Mouse (Mus musculus) CH12.LX (cell line): ENCODE measurements around the gene Timeless. TPM values are rescaled to one million over a fixed set of nuclear protein-coding genes. Genes with fewer than 3 reads are reported as not detected.
A peak's percentile ranks its signal among the peaks of the same experiment; 100 is the strongest.

Source experiments
- DNase-seq: peaks from one replicate; pipeline ENCODE4 v3.0.0-alpha.2; 2013; ENCODE audit errors: extremely low read depth
- H3K27ac ChIP-seq: 2 replicates; pipeline ENCODE4 v1.5.1; 2012; ENCODE audit warnings: low read depth, mild to moderate bottlenecking, control low read depth, moderate library complexity; ENCODE audit not compliant: insufficient read depth
- H3K27me3 ChIP-seq: replicated peaks from 2 replicates; pipeline ENCODE3; 2012; ENCODE audit warnings: inconsistent platforms
- H3K36me3 ChIP-seq, 2 experiments: replicated peaks in 1 of 2; 2 replicates each; pipeline versions ENCODE3 to v1.6.1; 2012; ENCODE audit warnings: inconsistent platforms in 1 of 2, low read length in 1 of 2, mild to moderate bottlenecking in 1 of 2, mixed read lengths in 1 of 2, moderate library complexity in 1 of 2; ENCODE audit not compliant: control insufficient read depth in 1 of 2, insufficient read depth in 1 of 2
- H3K4me1 ChIP-seq, 2 experiments: 2 replicates each; pipeline ENCODE4 v1.6.1; 2012; ENCODE audit warnings: inconsistent platforms in 1 of 2, moderate library complexity in 1 of 2; ENCODE audit not compliant: insufficient read depth in 2 of 2, control insufficient read depth in 1 of 2
- H3K4me2 ChIP-seq: 2 replicates; pipeline ENCODE4 v1.6.1; 2012; ENCODE audit warnings: low read depth, mild to moderate bottlenecking, control low read depth; ENCODE audit not compliant: poor library complexity, insufficient read depth, severe bottlenecking
- H3K4me3 ChIP-seq, 3 experiments: fragments of 150-350 bp in 1 of 3; sonication (generic) in 1 of 3; replicated peaks in 1 of 3; 2 replicates each; pipeline versions ENCODE3 to v1.5.1; 2011 to 2012; ENCODE audit warnings: low read depth in 2 of 3, low read length in 2 of 3, mild to moderate bottlenecking in 2 of 3, moderate library complexity in 2 of 3, control low read depth in 1 of 3, improper control_type of control experiment in 1 of 3, inconsistent platforms in 1 of 3, mixed read lengths in 1 of 3; ENCODE audit not compliant: poor library complexity in 1 of 3
- H3K79me2 ChIP-seq: replicated peaks from 2 replicates; pipeline ENCODE4 v1.6.1; 2012; ENCODE audit warnings: mild to moderate bottlenecking, moderate library complexity; ENCODE audit not compliant: control insufficient read depth, poor library complexity, insufficient read depth, severe bottlenecking; ENCODE audit errors: extremely low read depth
- H3K9ac ChIP-seq: 2 replicates; pipeline ENCODE4 v1.6.1; 2012; ENCODE audit warnings: low read depth, mild to moderate bottlenecking, control low read depth, moderate library complexity; ENCODE audit not compliant: insufficient read depth
- H3K9me3 ChIP-seq: replicated peaks from 2 replicates; pipeline ENCODE3; 2012; ENCODE audit warnings: low read length, inconsistent platforms, mixed read lengths
- CHD1 ChIP-seq: IDR thresholded peaks from 2 replicates; pipeline ENCODE4 v1.6.1; 2012; ENCODE audit warnings: low read depth, low read length, improper control_type of control experiment, inconsistent platforms
- CTCF ChIP-seq, 2 experiments: IDR thresholded peaks in 1 of 2; conservative IDR thresholded peaks in 1 of 2; 2 replicates each; pipeline ENCODE4 v1.5.1; 2011 to 2012; ENCODE audit warnings: low read depth in 2 of 2, low read length in 2 of 2, improper control_type of control experiment in 1 of 2, inconsistent platforms in 1 of 2, mild to moderate bottlenecking in 1 of 2, moderate library complexity in 1 of 2
- E2F4 ChIP-seq: IDR thresholded peaks from 2 replicates; pipeline ENCODE4 v1.6.1; 2011; ENCODE audit warnings: low read depth, low read length, improper control_type of control experiment; ENCODE audit not compliant: insufficient replicate concordance
- HCFC1 ChIP-seq: IDR thresholded peaks from 2 replicates; pipeline ENCODE4 v1.6.1; 2012; ENCODE audit warnings: low read depth, mild to moderate bottlenecking, inconsistent platforms, low read length, improper control_type of control experiment
- MAFK ChIP-seq: IDR thresholded peaks from 2 replicates; pipeline ENCODE4 v1.6.1; 2011; ENCODE audit warnings: low read length, improper control_type of control experiment; ENCODE audit not compliant: insufficient replicate concordance
- MAX ChIP-seq: IDR thresholded peaks from 2 replicates; pipeline ENCODE4 v1.6.1; 2011; ENCODE audit warnings: low read length, improper control_type of control experiment
- MAZ ChIP-seq: IDR thresholded peaks from 2 replicates; pipeline ENCODE4 v1.6.1; 2012; ENCODE audit warnings: low read depth, mild to moderate bottlenecking, inconsistent platforms, low read length, improper control_type of control experiment, moderate library complexity
- MEF2A ChIP-seq: IDR thresholded peaks from 2 replicates; pipeline ENCODE4 v1.6.1; 2014; ENCODE audit warnings: low read depth, mild to moderate bottlenecking, inconsistent platforms, low read length, improper control_type of control experiment, borderline replicate concordance
- MYC ChIP-seq: IDR thresholded peaks from 2 replicates; pipeline ENCODE4 v1.6.1; 2011; ENCODE audit warnings: low read depth, mild to moderate bottlenecking, improper control_type of control experiment, low read length
- POLR2A ChIP-seq: IDR thresholded peaks from 2 replicates; pipeline ENCODE4 v1.6.1; 2011; ENCODE audit warnings: low read depth, mild to moderate bottlenecking, improper control_type of control experiment, low read length
- RAD21 ChIP-seq: IDR thresholded peaks from 2 replicates; pipeline ENCODE4 v1.6.1; 2011; ENCODE audit warnings: low read depth, mild to moderate bottlenecking, low read length, improper control_type of control experiment, moderate library complexity
- RCOR1 ChIP-seq: conservative IDR thresholded peaks from 2 replicates; pipeline ENCODE4 v1.6.1; 2012; ENCODE audit warnings: low read depth, mild to moderate bottlenecking, inconsistent platforms, low read length, improper control_type of control experiment
- SIN3A ChIP-seq: IDR thresholded peaks from 2 replicates; pipeline ENCODE4 v1.6.1; 2012; ENCODE audit warnings: low read length, improper control_type of control experiment, inconsistent platforms
- SMC3 ChIP-seq: IDR thresholded peaks from 2 replicates; pipeline ENCODE4 v1.6.1; 2011; ENCODE audit warnings: low read depth, low read length, improper control_type of control experiment
- TBP ChIP-seq: conservative IDR thresholded peaks from 2 replicates; pipeline ENCODE4 v1.6.1; 2011; ENCODE audit warnings: low read depth, low read length, improper control_type of control experiment
- TCF12 ChIP-seq: IDR thresholded peaks from 2 replicates; pipeline ENCODE4 v1.6.1; 2014; ENCODE audit warnings: low read depth, mild to moderate bottlenecking, inconsistent platforms, low read length, improper control_type of control experiment
- UBTF ChIP-seq: IDR thresholded peaks from 2 replicates; pipeline ENCODE4 v1.6.1; 2012; ENCODE audit warnings: low read depth, mild to moderate bottlenecking, inconsistent platforms, low read length, improper control_type of control experiment, moderate library complexity
- USF1 ChIP-seq: IDR thresholded peaks from 2 replicates; pipeline ENCODE4 v1.6.1; 2014; ENCODE audit warnings: low read depth, mild to moderate bottlenecking, inconsistent platforms, low read length, improper control_type of control experiment
- ZC3H11A ChIP-seq: IDR thresholded peaks from 2 replicates; pipeline ENCODE4 v1.6.1; 2012; ENCODE audit warnings: low read depth, mild to moderate bottlenecking, inconsistent platforms, low read length, improper control_type of control experiment
- dilution Hi-C: fragments of 300-500 bp; cut with MboI; formaldehyde crosslinking; loops from 2 replicates; pipeline ENCODE4 v1.14.3; 2020; ENCODE audit warnings: low sequenced_read_pairs; ENCODE audit not compliant: extremely low pct_unique_long_range_greater_than_20kb, extremely low pct_ligation_motif_present
- in situ Hi-C: fragments of 300-500 bp; cut with MboI; formaldehyde crosslinking; loops from 3 replicates; pipeline ENCODE4 v1.14.3; 2019; ENCODE audit warnings: low sequenced_read_pairs, low pct_ligation_motif_present, low pct_unique_long_range_greater_than_20kb, mixed read lengths
- polyA plus RNA-seq: library from polyadenylated mRNA; unstranded; fragments of >175 nt; gene quantifications from 2 replicates; pipeline ENCODE4 v1.2.1, GENCODE M21; 2012; ENCODE audit warnings: low read depth; ENCODE audit not compliant: insufficient read length
- total RNA-seq, 2 experiments: library from RNA; depleted of rRNA; stranded (reverse); fragments of 300-350 nt in 1 of 2; fragments of >200 nt in 1 of 2; gene quantifications; 2 replicates each; pipeline ENCODE4 v1.2.3; 2012 to 2014

Timeless gene
- total and polyA plus RNA-seq, 3 experiments = 31.7 to 65.9 (median 47.2) TPM

DNA sequence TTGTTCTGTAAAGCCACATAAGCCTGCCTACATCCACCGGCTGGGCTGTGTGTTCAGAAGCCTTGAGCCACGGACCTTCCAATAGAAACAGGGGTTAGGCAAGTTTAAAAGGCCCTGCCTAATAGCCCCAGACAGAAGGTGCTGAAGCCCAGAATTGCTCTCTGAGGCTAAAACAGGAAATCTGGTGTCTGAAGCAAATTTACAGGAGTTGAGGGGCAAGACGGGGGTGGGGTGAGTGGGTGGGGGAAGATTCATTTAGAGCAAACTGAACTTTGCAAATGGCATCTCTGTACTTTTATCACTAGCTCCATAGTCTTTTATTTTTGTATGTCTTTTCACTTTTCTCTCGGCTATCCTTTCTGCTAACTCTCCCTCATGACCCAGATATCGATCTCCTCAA, 719 bp upstream of the Timeless start:
- Histone ChIP-seq H3K9me3 (no peaks in the 10 kb centered on the region), H3K4me3 (peak overlapping the region; percentile 28 to 83 (median 72)), H3K4me1 (peaks cover 2 to 27% of the 10 kb centered on the region in 2 experiments; a peak in 2 of 4 replicates), H3K36me3 (peaks cover 3 to 22% of the 10 kb centered on the region in 2 experiments), H3K9ac (peak overlapping the region; percentile 100), H3K4me2 (peak overlapping the region; percentile 51), H3K79me2 (peaks cover 17% of the 10 kb centered on the region), H3K27ac (no peak overlapping the region), H3K27me3 (no peaks in the 10 kb centered on the region)
- peak; percentile 35 for DNase-seq
- no peak for TF ChIP-seq MAZ
- dilution Hi-C loops = no loop called here
- in situ Hi-C loops = no loop called here

DNA sequence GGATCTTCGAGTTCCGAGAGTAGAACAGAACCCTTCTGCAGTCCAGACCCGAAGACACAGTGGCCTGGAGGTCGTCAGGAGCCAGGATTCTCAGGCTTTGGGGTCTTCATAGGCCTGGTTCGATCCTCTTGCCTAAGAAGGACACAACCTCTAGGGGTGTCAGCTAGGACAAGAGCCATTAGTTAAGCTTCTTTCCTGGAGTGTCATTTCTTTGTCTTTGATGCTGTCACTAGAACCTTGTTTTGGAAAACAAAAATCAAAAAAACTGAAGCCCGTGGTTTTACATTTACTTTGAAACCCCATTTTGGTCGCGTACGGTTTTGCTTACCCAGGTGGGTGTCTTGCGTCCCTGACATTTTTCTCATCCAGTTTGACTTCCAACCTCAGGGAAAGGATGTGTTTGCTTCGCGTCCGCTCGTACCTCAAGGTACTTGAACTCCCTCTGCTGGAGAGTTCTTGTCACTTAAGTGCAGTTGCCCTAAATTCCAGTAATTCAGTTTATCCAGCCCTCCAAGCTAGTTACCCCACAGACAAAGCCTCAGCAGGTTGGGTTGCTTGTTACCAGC, 638 bp downstream of the Timeless start:
- in situ Hi-C loops = no loop called here
- dilution Hi-C loops = no loop called here
- peak overlapping the region; percentile 87 for H3K4me2 ChIP-seq
- H3K27ac ChIP-seq = peak overlapping the region; percentile 91
- DNase-seq = peak; percentile 83
- H3K9ac ChIP-seq = peak overlapping the region; percentile 100
- peak overlapping the region; percentile 72 to 99 (median 93) for H3K4me3 ChIP-seq
- peaks cover 17% of the 10 kb centered on the region for H3K79me2 ChIP-seq
- H3K4me1 ChIP-seq = peaks cover 2 to 28% of the 10 kb centered on the region in 2 experiments; a peak in 2 of 4 replicates
- no peaks in the 10 kb centered on the region for H3K27me3 ChIP-seq
- peaks cover 3 to 25% of the 10 kb centered on the region in 2 experiments for H3K36me3 ChIP-seq
- H3K9me3 ChIP-seq = no peaks in the 10 kb centered on the region
- TF ChIP-seq MAX (no peak), TBP (peak; percentile 55; the same call in 1 of the 2 replicates), CHD1 (0 out of 2 replicates have a peak, but pooled peaks have one; percentile 4), CTCF (conservative IDR thresholded peaks at IDR 0.05 in 1 of 2, IDR thresholded peaks at IDR 0.05 in 1 of 2; ENCODE audit: low read depth in 2 of 2, low read length in 2 of 2) (peak; percentile 54 to 77), UBTF (no peak), SIN3A (peak; percentile 26; the same call in 1 of the 2 replicates), RAD21 (peak; percentile 62), MYC (peak; percentile 21; the same call in 1 of the 2 replicates), E2F4 (no peak; the same call in 1 of the 2 replicates), SMC3 (peak; percentile 64)

DNA sequence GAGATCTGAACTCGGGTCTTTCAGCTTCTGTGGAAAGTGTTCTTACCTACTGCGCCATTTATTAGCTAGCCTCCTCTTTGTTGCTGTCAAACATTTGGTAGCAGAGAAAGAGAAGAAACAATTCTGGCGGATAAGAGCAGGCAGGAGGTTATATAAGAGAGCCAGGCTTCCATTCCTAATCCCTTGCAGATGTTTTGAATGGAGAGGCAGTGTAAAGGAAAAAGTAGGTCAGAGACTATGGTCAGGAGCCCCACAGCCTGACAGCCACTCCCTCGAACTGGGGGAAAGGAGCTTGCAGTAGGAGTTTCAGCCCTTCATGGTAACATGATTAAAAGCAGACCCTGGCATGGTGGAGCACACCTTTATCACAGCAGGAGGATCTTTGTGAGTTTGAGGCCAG, 4.5 kb downstream of the Timeless start:
- peaks cover 17% of the 10 kb centered on the region for H3K79me2 ChIP-seq
- H3K4me1 ChIP-seq = peaks cover 2 to 21% of the 10 kb centered on the region in 2 experiments; a peak in 2 of 4 replicates
- no peak for DNase-seq
- H3K9ac ChIP-seq = no peak overlapping the region
- H3K4me3 ChIP-seq = no peak overlapping the region
- no peaks in the 10 kb centered on the region for H3K9me3 ChIP-seq
- in situ Hi-C loops = no loop called here
- H3K27ac ChIP-seq = no peak overlapping the region
- TF ChIP-seq SIN3A (no peak), MEF2A (no peak), CTCF (conservative IDR thresholded peaks at IDR 0.05 in 1 of 2, IDR thresholded peaks at IDR 0.05 in 1 of 2; ENCODE audit: low read depth in 2 of 2, low read length in 2 of 2) (no peak), HCFC1 (no peak), POLR2A (no peak), ZC3H11A (no peak), RCOR1 (no peak), MAFK (no peak), USF1 (no peak), TCF12 (no peak)
- TF ChIP-seq, all 38 proteins: peak for 0
- Histone ChIP-seq H3K27me3 (no peaks in the 10 kb centered on the region), H3K36me3 (peaks cover 18 to 59% of the 10 kb centered on the region in 2 experiments), H3K4me2 (no peak overlapping the region)
- dilution Hi-C loops = no loop called here
